21 mouse cellular contexts compared by ENCODE assay signal in the genomic region with DNA sequence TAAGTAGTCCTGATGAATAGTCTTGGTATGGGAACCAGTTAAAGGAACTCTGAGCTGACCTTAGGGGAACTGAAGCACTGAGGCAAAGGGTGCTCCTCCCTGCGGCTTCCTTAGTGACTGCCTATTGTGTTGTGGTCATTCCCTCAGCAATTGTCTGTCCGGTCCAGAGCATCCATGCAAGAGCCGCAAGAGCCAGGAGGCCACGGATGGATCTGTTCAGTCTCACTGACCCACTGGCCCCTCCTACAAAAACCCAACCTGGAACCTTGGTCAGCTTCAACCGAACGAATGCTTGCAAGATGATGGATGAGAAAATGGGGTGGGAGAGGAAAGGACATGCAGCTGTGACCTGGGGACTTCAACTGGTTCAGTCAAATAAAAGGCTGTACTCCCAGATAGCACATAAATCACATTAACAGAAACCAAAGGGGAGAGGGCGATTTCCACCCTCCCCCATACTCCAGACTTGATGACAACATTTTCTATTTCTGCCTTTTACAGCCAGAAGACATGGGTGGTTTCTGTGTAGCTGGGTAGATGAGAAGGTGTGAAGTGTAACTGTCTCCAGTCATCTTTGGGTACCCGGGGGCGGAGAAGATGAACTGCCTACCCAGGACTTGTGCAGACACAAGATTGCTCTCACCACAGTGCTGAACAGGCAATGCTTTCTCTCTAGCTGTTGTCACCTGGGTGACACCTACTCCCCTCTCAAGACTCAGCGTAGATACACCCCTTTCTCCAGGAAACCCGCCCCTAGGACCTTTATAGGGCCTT.
DNase-seq lines count a peak whose midpoint lies in the region; ATAC-seq lines count a peak whose summit lies in the region.
"Had no signal": no experiment of that assay in that cellular context is flagged by ENCODE, and none has a peak within 500 bp of the region (broad histone marks: within the 10 kb centered on the region; RNA-seq: fewer than 3 reads in every experiment).

No protein-coding gene starts in this region.

- H3K4me2 ChIP-seq in kidney, embryonic 15.5 days, result no peak overlapping the region
- H3K4me2 ChIP-seq: embryonic facial prominence, embryonic 12.5 days; heart, embryonic 13.5 days; hindbrain, embryonic 15.5 days; intestine, embryonic 15.5 days; liver, embryonic 15.5 days had no signal

- no peaks in the 10 kb centered on the region for H3K36me3 ChIP-seq in kidney, embryonic 15.5 days
- H3K36me3 ChIP-seq: embryonic facial prominence, embryonic 12.5 days; heart, embryonic 13.5 days; hindbrain, embryonic 15.5 days; intestine, embryonic 15.5 days; liver, embryonic 15.5 days; midbrain, embryonic 10.5 days had no signal

- ATAC-seq in kidney, embryonic 15.5 days (replicated peaks; ENCODE audit: low FRiP score), result peak; percentile 24; the same call in 1 of the 2 replicates
- ATAC-seq: forebrain, embryonic 14.5 days; intestine, embryonic 15.5 days had no signal

- H3K4me3 ChIP-seq in kidney, embryonic 15.5 days (replicated peaks), result no peak overlapping the region
- H3K4me3 ChIP-seq: embryonic facial prominence, embryonic 12.5 days; erythroblast, embryonic 14.5 days; heart, embryonic 13.5 days; hindbrain, embryonic 15.5 days; intestine, embryonic 15.5 days; liver, embryonic 15.5 days; midbrain, embryonic 10.5 days had no signal

- no peaks in the 10 kb centered on the region for H3K9me3 ChIP-seq in kidney, embryonic 15.5 days (replicated peaks)
- H3K9me3 ChIP-seq: embryonic facial prominence, embryonic 12.5 days; heart, embryonic 13.5 days; hindbrain, embryonic 15.5 days; intestine, embryonic 15.5 days; liver, embryonic 15.5 days; midbrain, embryonic 10.5 days had no signal

- H3K4me1 ChIP-seq in kidney, embryonic 15.5 days, result peaks cover 41% of the 10 kb centered on the region
- H3K4me1 ChIP-seq: hindbrain, embryonic 15.5 days; liver, embryonic 15.5 days had no signal

- H3K27me3 ChIP-seq in kidney, embryonic 15.5 days, result no peaks in the 10 kb centered on the region
- H3K27me3 ChIP-seq: embryonic facial prominence, embryonic 12.5 days; heart, embryonic 13.5 days; hindbrain, embryonic 15.5 days; intestine, embryonic 15.5 days; liver, embryonic 15.5 days had no signal

- H3K9ac ChIP-seq in kidney, embryonic 15.5 days, result no peak overlapping the region
- H3K9ac ChIP-seq: embryonic facial prominence, embryonic 12.5 days; heart, embryonic 13.5 days; hindbrain, embryonic 15.5 days; intestine, embryonic 15.5 days; liver, embryonic 15.5 days had no signal

- WGBS in kidney, embryonic 15.5 days, result 45% methylated on average over 11 of the region's 11 CpGs

- DNase-seq in kidney, adult 18-20 months, result no peak
- DNase-seq in right cerebral cortex, adult 2 months (ENCODE audit: low spot score in 2 of 2), result peak; percentile 71 to 73
- no peak for DNase-seq in right cerebral cortex, postnatal 4 days
- peak; percentile 51 to 65 for DNase-seq in left cerebral cortex, adult 9 months (ENCODE audit: low spot score in 2 of 2)
- DNase-seq in layer of hippocampus, adult 9-10 months (ENCODE audit: low spot score), result no peak
- no peak for DNase-seq in gastrocnemius, postnatal 10 days
- DNase-seq: cerebellum, adult 9-11 months; kidney, postnatal 36 days; spleen, adult 18-20 months; thymus, adult 18-20 months; thymus, postnatal 4 days had no signal

- no peak overlapping the region for H3K27ac ChIP-seq in kidney, embryonic 15.5 days
- H3K27ac ChIP-seq: embryonic facial prominence, embryonic 12.5 days; heart, embryonic 13.5 days; hindbrain, embryonic 15.5 days; intestine, embryonic 15.5 days; liver, embryonic 15.5 days; macrophage; midbrain, embryonic 10.5 days had no signal

Comparison
In these comparisons a context has a peak if more than half of its experiments do, and no peak if none do; other contexts are left out.
1. DNase-seq: peak in right cerebral cortex, adult 2 months (2 of 2) and left cerebral cortex, adult 9 months (2 of 2); none in kidney, adult 18-20 months (single experiment), right cerebral cortex, postnatal 4 days (single experiment), layer of hippocampus, adult 9-10 months (single experiment) and gastrocnemius, postnatal 10 days (single experiment).